Comparison of ENCODE assay signal across 15 mouse cellular contexts in the genomic region with DNA sequence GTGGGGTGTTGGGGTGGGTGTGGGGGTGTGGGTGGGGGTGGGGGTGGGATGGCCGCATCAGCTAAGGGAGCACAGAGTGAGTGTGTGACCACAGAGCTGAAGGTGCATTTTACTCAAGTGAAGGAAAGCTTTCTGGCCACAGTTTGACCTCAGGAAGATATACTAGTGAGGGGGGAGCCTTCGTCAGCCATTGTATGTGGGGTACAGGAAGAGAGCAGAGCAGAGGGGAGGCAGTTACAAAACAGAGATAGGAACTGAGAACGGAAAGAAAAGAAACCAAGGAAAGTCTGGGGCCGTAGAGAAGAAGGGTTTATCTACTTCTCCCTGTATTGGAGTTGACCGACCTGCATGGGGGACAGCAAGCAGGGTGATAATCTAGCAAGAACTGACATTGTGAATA. TPM values are rescaled to one million over a fixed set of nuclear protein-coding genes. Genes with fewer than 3 reads are reported as not detected.
"Had no signal": no experiment of that assay in that cellular context is flagged by ENCODE, and none has a peak within 500 bp of the region (broad histone marks: within the 10 kb centered on the region; RNA-seq: fewer than 3 reads in every experiment).

No protein-coding gene starts in this region.

- H3K4me2 ChIP-seq: liver, embryonic 13.5 days; lung, embryonic 14.5 days had no signal

- H3K27me3 ChIP-seq: liver, embryonic 13.5 days had no signal

- ATAC-seq: intestine, postnatal 0 days; lung, postnatal 0 days had no signal

- DNase-seq: kidney, adult 2 months; kidney, postnatal 36 days; layer of hippocampus, postnatal 36 days; liver, embryonic 13.5 days; lung, embryonic 14.5 days; lung, postnatal 36 days; midbrain, embryonic 14.5 days; thymus, adult 18-20 months; thymus, postnatal 36 days had no signal

- H3K27ac ChIP-seq: kidney, postnatal 0 days; left cerebral cortex, adult 2 months; liver, embryonic 13.5 days; midbrain, embryonic 10.5 days had no signal

- H3K9ac ChIP-seq: liver, embryonic 13.5 days; lung, embryonic 14.5 days had no signal

- H3K4me3 ChIP-seq: left cerebral cortex, adult 2 months; liver, embryonic 13.5 days; midbrain, embryonic 10.5 days had no signal

- H3K36me3 ChIP-seq: liver, embryonic 13.5 days; midbrain, embryonic 10.5 days had no signal

- H3K9me3 ChIP-seq: liver, embryonic 13.5 days; midbrain, embryonic 10.5 days had no signal

RNA-seq across cellular contexts. Expression of gene Slc44a3, which starts 47.2 kb away (rescaled TPM):
- total RNA-seq: layer of hippocampus, postnatal 36 days; left cerebral cortex, adult 2 months; left cerebral cortex, postnatal 36 days had no signal
